Mouse (Mus musculus): Measurements from ENCODE around the gene Fgfr2.
"Not testable (repeated sequence)": the region's sequence is repeated elsewhere in the genome, so short reads cannot be mapped to it uniquely, and the experiment has no call there.

Gene Fgfr2

GRCm38 (mm10) chr7:130407622-130408021, 2715.5 kb downstream of the Fgfr2 start:
- H3K36me3 ChIP-seq (ENCODE audit: control insufficient read depth, insufficient read depth, low read length, poor library complexity, severe bottlenecking): no peaks in the 10 kb centered on the region
- no peak for DNase-seq (ENCODE audit: low read depth, low spot score)
- no peaks in the 10 kb centered on the region for H3K27me3 ChIP-seq (ENCODE audit: control insufficient read depth, insufficient read depth, low read length, poor library complexity, severe bottlenecking)

- DNase-seq (ENCODE audit: low read depth, low spot score): no peak
- no peaks in the 10 kb centered on the region for H3K27me3 ChIP-seq (ENCODE audit: control insufficient read depth, insufficient read depth, low read length, poor library complexity, severe bottlenecking)
- no peaks in the 10 kb centered on the region for H3K36me3 ChIP-seq (ENCODE audit: control insufficient read depth, insufficient read depth, low read length, poor library complexity, severe bottlenecking)
Measured at GRCm38 (mm10) chr7:130403346-130403745, 2719.8 kb downstream of the Fgfr2 start.

GRCm38 (mm10) chr7:130394697-130395096, 2728.5 kb downstream of the Fgfr2 start:
- no peaks in the 10 kb centered on the region for H3K27me3 ChIP-seq (ENCODE audit: control insufficient read depth, insufficient read depth, low read length, poor library complexity, severe bottlenecking)
- DNase-seq (ENCODE audit: low read depth, low spot score): no peak
- H3K36me3 ChIP-seq (ENCODE audit: control insufficient read depth, insufficient read depth, low read length, poor library complexity, severe bottlenecking): peaks cover 2% of the 10 kb centered on the region; the same call in 1 of the 2 replicates

GRCm38 (mm10) chr7:130390060-130390459, 2733.1 kb downstream of the Fgfr2 start:
- H3K36me3 ChIP-seq (ENCODE audit: control insufficient read depth, insufficient read depth, low read length, poor library complexity, severe bottlenecking); H3K27me3 ChIP-seq (ENCODE audit: control insufficient read depth, insufficient read depth, low read length, poor library complexity, severe bottlenecking); DNase-seq (ENCODE audit: low read depth, low spot score): not testable (repeated sequence)

GRCm38 (mm10) chr7:130386308-130386707, 2736.8 kb downstream of the Fgfr2 start:
- Histone ChIP-seq H3K36me3 (ENCODE audit: control insufficient read depth, insufficient read depth, low read length, poor library complexity, severe bottlenecking) (no peaks in the 10 kb centered on the region; the same call in none of the 2 replicates), H3K27me3 (ENCODE audit: control insufficient read depth, insufficient read depth, low read length, poor library complexity, severe bottlenecking) (no peaks in the 10 kb centered on the region)
- DNase-seq (ENCODE audit: low read depth, low spot score): no peak

GRCm38 (mm10) chr7:130385732-130386294, 2737.3 kb downstream of the Fgfr2 start:
- Histone ChIP-seq H3K27me3 (ENCODE audit: control insufficient read depth, insufficient read depth, low read length, poor library complexity, severe bottlenecking) (no peaks in the 10 kb centered on the region), H3K36me3 (ENCODE audit: control insufficient read depth, insufficient read depth, low read length, poor library complexity, severe bottlenecking) (no peaks in the 10 kb centered on the region; the same call in 1 of the 2 replicates)
- no peak for DNase-seq (ENCODE audit: low read depth, low spot score)

GRCm38 (mm10) chr7:130382126-130382525, 2741.0 kb downstream of the Fgfr2 start:
- Histone ChIP-seq H3K27me3 (ENCODE audit: control insufficient read depth, insufficient read depth, low read length, poor library complexity, severe bottlenecking) (no peaks in the 10 kb centered on the region), H3K36me3 (ENCODE audit: control insufficient read depth, insufficient read depth, low read length, poor library complexity, severe bottlenecking) (no peaks in the 10 kb centered on the region)
- no peak for DNase-seq (ENCODE audit: low read depth, low spot score)

GRCm38 (mm10) chr7:130381387-130381951, 2741.7 kb downstream of the Fgfr2 start:
- Histone ChIP-seq H3K27me3 (ENCODE audit: control insufficient read depth, insufficient read depth, low read length, poor library complexity, severe bottlenecking) (no peaks in the 10 kb centered on the region), H3K36me3 (ENCODE audit: control insufficient read depth, insufficient read depth, low read length, poor library complexity, severe bottlenecking) (no peaks in the 10 kb centered on the region)
- DNase-seq (ENCODE audit: low read depth, low spot score): no peak

- H3K27me3 ChIP-seq (ENCODE audit: control insufficient read depth, insufficient read depth, low read length, poor library complexity, severe bottlenecking): no peaks in the 10 kb centered on the region
- H3K36me3 ChIP-seq (ENCODE audit: control insufficient read depth, insufficient read depth, low read length, poor library complexity, severe bottlenecking): no peaks in the 10 kb centered on the region
- DNase-seq (ENCODE audit: low read depth, low spot score): no peak
Measured at GRCm38 (mm10) chr7:130380769-130381355, 2742.3 kb downstream of the Fgfr2 start.

- H3K27me3 ChIP-seq (ENCODE audit: control insufficient read depth, insufficient read depth, low read length, poor library complexity, severe bottlenecking): no peaks in the 10 kb centered on the region
- DNase-seq (ENCODE audit: low read depth, low spot score): no peak
- H3K36me3 ChIP-seq (ENCODE audit: control insufficient read depth, insufficient read depth, low read length, poor library complexity, severe bottlenecking): no peaks in the 10 kb centered on the region
Measured at GRCm38 (mm10) chr7:130380367-130380766, 2742.8 kb downstream of the Fgfr2 start.

- no peak for DNase-seq (ENCODE audit: low read depth, low spot score)
- Histone ChIP-seq H3K27me3 (ENCODE audit: control insufficient read depth, insufficient read depth, low read length, poor library complexity, severe bottlenecking) (no peaks in the 10 kb centered on the region), H3K36me3 (ENCODE audit: control insufficient read depth, insufficient read depth, low read length, poor library complexity, severe bottlenecking) (no peaks in the 10 kb centered on the region)
Measured at GRCm38 (mm10) chr7:130379886-130380285, 2743.3 kb downstream of the Fgfr2 start.

- no peak for DNase-seq (ENCODE audit: low read depth, low spot score)
- H3K27me3 ChIP-seq (ENCODE audit: control insufficient read depth, insufficient read depth, low read length, poor library complexity, severe bottlenecking): no peaks in the 10 kb centered on the region
- no peaks in the 10 kb centered on the region for H3K36me3 ChIP-seq (ENCODE audit: control insufficient read depth, insufficient read depth, low read length, poor library complexity, severe bottlenecking)
Measured at GRCm38 (mm10) chr7:130378308-130378707, 2744.8 kb downstream of the Fgfr2 start.

GRCm38 (mm10) chr7:130374311-130374710, 2748.8 kb downstream of the Fgfr2 start:
- no peak for DNase-seq (ENCODE audit: low read depth, low spot score)
- Histone ChIP-seq H3K27me3 (ENCODE audit: control insufficient read depth, insufficient read depth, low read length, poor library complexity, severe bottlenecking) (no peaks in the 10 kb centered on the region), H3K36me3 (ENCODE audit: control insufficient read depth, insufficient read depth, low read length, poor library complexity, severe bottlenecking) (no peaks in the 10 kb centered on the region)

- Histone ChIP-seq H3K36me3 (ENCODE audit: control insufficient read depth, insufficient read depth, low read length, poor library complexity, severe bottlenecking) (no peaks in the 10 kb centered on the region), H3K27me3 (ENCODE audit: control insufficient read depth, insufficient read depth, low read length, poor library complexity, severe bottlenecking) (no peaks in the 10 kb centered on the region)
- no peak for DNase-seq (ENCODE audit: low read depth, low spot score)
Measured at GRCm38 (mm10) chr7:130368827-130369641, 2754.1 kb downstream of the Fgfr2 start.
